Mouse (Mus musculus) adrenal gland, postnatal 4 days (tissue): ENCODE measurements around the gene Rnf181. TPM values are rescaled to one million over a fixed set of nuclear protein-coding genes. Genes with fewer than 3 reads are reported as not detected.

Source experiments
- DNase-seq, 2 experiments: peaks; one replicate each; pipeline ENCODE4 v3.0.0; 2021 to 2022; ENCODE audit warnings: low spot score in 2 of 2, mixed read lengths in 2 of 2
- total RNA-seq, 2 experiments: library from RNA; stranded (reverse); gene quantifications; 2 replicates each; pipeline ENCODE4 v1.2.3; 2021

Rnf181 gene
- total RNA-seq, 2 experiments from 2014 or later: 329 to 344 TPM

GRCm38 (mm10) chr6:72362132-72363028, 4.4 kb downstream of the Rnf181 start:
- DNase-seq: peak; percentile 77 to 89

GRCm38 (mm10) chr6:72361121-72361551, 5.6 kb downstream of the Rnf181 start:
- DNase-seq: no peak

GRCm38 (mm10) chr6:72360599-72360935, 6.2 kb downstream of the Rnf181 start:
- no peak for DNase-seq

GRCm38 (mm10) chr6:72359891-72360598, 6.7 kb downstream of the Rnf181 start:
- DNase-seq: no peak

GRCm38 (mm10) chr6:72359343-72359742, 7.4 kb downstream of the Rnf181 start:
- DNase-seq: no peak

GRCm38 (mm10) chr6:72358086-72358764, 8.5 kb downstream of the Rnf181 start:
- no peak for DNase-seq

GRCm38 (mm10) chr6:72357164-72358079, 9.3 kb downstream of the Rnf181 start:
- DNase-seq: no peak

- DNase-seq: no peak
These were observed 10.7 kb downstream of the Rnf181 start for GRCm38 (mm10) chr6:72356001-72356532.

GRCm38 (mm10) chr6:72355066-72355911, 11.5 kb downstream of the Rnf181 start, which contains the start of gene Tmem150a:
Gene Tmem150a, plus strand, starts transcription at chr6:72355447.
- peak; percentile 66 to 72 for DNase-seq

GRCm38 (mm10) chr6:72354025-72354424, 12.7 kb downstream of the Rnf181 start:
- no peak for DNase-seq

GRCm38 (mm10) chr6:72352636-72353405, 13.9 kb downstream of the Rnf181 start:
- no peak for DNase-seq

GRCm38 (mm10) chr6:72350214-72350613, 16.5 kb downstream of the Rnf181 start:
- no peak for DNase-seq

GRCm38 (mm10) chr6:72348411-72348810, 18.3 kb downstream of the Rnf181 start:
- no peak for DNase-seq

- peak; percentile 56 to 57 for DNase-seq
These were observed 19.4 kb downstream of the Rnf181 start, which contains the start of gene 0610030E20Rik for GRCm38 (mm10) chr6:72347166-72347941. Gene 0610030E20Rik, plus strand, starts transcription at chr6:72347317.

- DNase-seq: no peak
These were observed 20.5 kb downstream of the Rnf181 start for GRCm38 (mm10) chr6:72346261-72346660.

GRCm38 (mm10) chr6:72345633-72346032, 21.1 kb downstream of the Rnf181 start:
- no peak for DNase-seq

- peak; percentile 70 to 82 for DNase-seq
These were observed 21.6 kb downstream of the Rnf181 start, which contains the start of gene Usp39 for GRCm38 (mm10) chr6:72345074-72345567. Gene Usp39, minus strand, starts transcription at chr6:72345184.
